In genomic region chr4:142160041-142160440, GRCm38 (mm10) we compare ENCODE assay signal across 10 mouse cellular contexts.
DNase-seq lines count a peak whose midpoint lies in the region; ATAC-seq lines count a peak whose summit lies in the region.
"Had no signal": no experiment of that assay in that cellular context is flagged by ENCODE, and none has a peak within 500 bp of the region (broad histone marks: within the 10 kb centered on the region; RNA-seq: fewer than 3 reads in every experiment).

No protein-coding gene starts in this region.

- H3K27ac ChIP-seq in heart, embryonic 13.5 days (replicated peaks) = peak overlapping the region; percentile 29
- H3K27ac ChIP-seq: lung, embryonic 15.5 days had no signal

- peaks cover 8% of the 10 kb centered on the region; the same call in 1 of the 2 replicates for H3K9me3 ChIP-seq in heart, embryonic 13.5 days
- H3K9me3 ChIP-seq: lung, embryonic 15.5 days had no signal

- 0 out of 2 replicates have a peak, but pooled peaks cover 14% of the 10 kb centered on the region for H3K36me3 ChIP-seq in heart, embryonic 13.5 days

- no peak overlapping the region for H3K4me2 ChIP-seq in heart, embryonic 13.5 days
- H3K4me2 ChIP-seq: lung, embryonic 15.5 days had no signal

- H3K4me3 ChIP-seq in heart, embryonic 13.5 days = no peak overlapping the region
- H3K4me3 ChIP-seq: lung, embryonic 15.5 days had no signal

- H3K9ac ChIP-seq in heart, embryonic 13.5 days = no peak overlapping the region
- H3K9ac ChIP-seq: lung, embryonic 15.5 days had no signal

- ATAC-seq in heart, embryonic 13.5 days (ENCODE audit: extremely low read depth, insufficient number of reproducible peaks, low FRiP score, low TSS enrichment) = no peak
- no peak for ATAC-seq in CD4-positive, CD25-positive, alpha-beta regulatory T cell, adult 4 months
- ATAC-seq in activated CD4-positive, CD25-positive, alpha-beta regulatory T cell, adult 4 months = no peak

- peaks cover 46% of the 10 kb centered on the region for H3K4me1 ChIP-seq in heart, embryonic 13.5 days

- DNase-seq in left cerebral cortex, adult 9 months (ENCODE audit: low spot score in 2 of 2) = peak; percentile 23 to 55
- no peak for DNase-seq in left cerebral cortex, adult 11 months (ENCODE audit: low spot score)
- DNase-seq in frontal cortex, adult 2 months (ENCODE audit: extremely low spot score in 1 of 2, low spot score in 1 of 2) = peak; percentile 20 to 55
- peak; percentile 62 to 73 for DNase-seq in right cerebral cortex, postnatal 10 days (ENCODE audit: low spot score in 2 of 2)
- DNase-seq in thymus, postnatal 0 days (ENCODE audit: low spot score) = no peak
- DNase-seq: kidney, adult 18-20 months had no signal

- WGBS in heart, embryonic 13.5 days = 48% methylated on average over 8 of the region's 8 CpGs

- H3K27me3 ChIP-seq in heart, embryonic 13.5 days (replicated peaks) = no peaks in the 10 kb centered on the region
- H3K27me3 ChIP-seq: lung, embryonic 15.5 days had no signal

Comparison
In these comparisons a context has a peak if more than half of its experiments do, and no peak if none do; other contexts are left out.
1. DNase-seq: peak in left cerebral cortex, adult 9 months (2 of 2), frontal cortex, adult 2 months (2 of 2) and right cerebral cortex, postnatal 10 days (2 of 2); none in left cerebral cortex, adult 11 months (single experiment) and thymus, postnatal 0 days (single experiment).